Mouse (Mus musculus): ENCODE data around the gene Hs3st6.

Hs3st6 gene

DNA sequence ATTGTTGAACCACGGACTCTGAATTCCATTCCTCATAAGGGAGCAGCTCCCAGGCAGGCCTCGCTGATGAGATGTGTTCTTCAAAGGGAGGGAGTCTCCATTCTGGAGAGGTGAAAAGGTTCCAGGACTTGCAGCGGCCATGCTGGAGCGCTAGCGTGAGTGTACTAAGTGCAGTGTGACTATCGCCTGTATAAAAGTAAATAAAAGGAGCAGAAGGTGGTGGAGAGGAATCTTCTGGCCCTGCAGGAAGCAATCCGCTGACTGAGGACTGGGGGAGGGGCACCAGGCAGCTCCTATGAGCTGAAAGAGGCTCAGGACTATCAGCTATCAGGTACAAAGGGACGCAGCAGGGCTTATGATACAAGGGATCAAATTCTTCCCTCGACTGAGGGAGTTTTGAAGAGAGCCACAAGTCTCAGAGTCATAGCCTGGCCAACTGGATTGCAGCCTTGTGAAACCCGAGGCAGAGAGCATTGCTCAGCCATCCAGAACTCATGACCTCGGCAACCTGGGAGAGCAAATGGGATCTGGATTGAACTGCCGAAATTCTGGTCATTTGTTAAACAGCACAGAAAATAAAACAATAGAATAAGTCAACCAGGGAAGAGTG, 13.6 kb downstream of the Hs3st6 start:
- no peak for DNase-seq (ENCODE audit: low read depth, low spot score)

DNA sequence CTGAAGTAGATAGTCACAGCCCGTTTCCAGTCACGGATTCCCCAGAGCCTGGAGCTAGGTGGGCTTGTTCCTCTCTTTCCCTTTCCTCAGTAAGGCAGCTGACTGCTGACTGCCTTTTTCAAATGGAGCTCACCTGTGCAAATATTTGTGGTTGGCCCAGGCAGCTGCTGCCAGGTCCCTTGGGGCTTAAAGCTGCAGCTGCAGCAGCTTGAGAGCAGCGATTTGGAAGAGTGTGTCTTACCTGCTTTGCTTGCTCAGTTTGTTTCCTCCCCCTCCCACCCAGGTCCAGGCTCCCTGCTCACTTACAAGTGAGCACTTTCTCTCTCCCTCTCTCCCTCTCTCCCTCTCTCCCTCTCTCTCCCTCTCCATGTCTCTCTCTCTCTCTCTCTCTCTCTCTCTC, 16.4 kb downstream of the Hs3st6 start:
- no peak for DNase-seq (ENCODE audit: low read depth, low spot score)

DNA sequence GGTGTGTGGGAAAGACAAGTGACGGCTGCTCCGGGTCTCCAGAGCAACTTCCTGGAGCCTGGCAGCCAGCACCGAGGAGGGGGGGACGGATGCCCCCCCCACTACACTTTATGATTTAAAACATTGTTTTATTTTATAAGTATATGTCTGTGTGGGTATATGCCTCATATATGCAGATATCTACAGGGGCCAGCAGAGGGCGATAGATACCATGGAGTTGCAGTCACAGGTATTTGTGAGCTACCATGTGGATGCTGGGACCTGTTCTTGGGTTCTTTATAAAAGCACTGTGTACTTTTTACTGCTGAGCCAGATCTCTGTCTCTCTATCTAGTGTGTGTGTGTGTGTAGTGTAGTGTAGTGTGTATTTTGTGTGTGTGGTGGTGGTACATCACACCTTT, 20.5 kb downstream of the Hs3st6 start:
- no peak for DNase-seq (ENCODE audit: low read depth, low spot score)

DNA sequence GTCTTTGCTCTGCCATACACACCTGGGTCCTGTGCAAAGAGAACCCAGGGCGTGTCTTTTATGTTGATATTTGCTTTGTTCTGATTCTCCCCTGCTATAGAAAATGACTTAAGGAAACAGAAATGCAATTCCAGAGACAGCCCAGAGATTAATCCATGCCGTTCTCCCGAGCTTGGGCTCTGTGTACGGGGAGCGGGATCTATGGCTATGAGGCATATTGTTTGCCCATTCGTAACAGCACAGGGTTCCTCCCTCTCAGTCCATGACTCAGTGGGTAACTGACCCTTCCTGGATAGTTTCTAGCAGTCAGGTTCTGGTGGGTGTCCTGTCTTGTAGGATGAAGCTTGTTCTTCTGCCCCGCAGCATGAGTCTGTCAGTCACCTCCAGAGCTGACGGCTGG, 22.4 kb downstream of the Hs3st6 start:
- no peak for DNase-seq (ENCODE audit: low read depth, low spot score)

DNA sequence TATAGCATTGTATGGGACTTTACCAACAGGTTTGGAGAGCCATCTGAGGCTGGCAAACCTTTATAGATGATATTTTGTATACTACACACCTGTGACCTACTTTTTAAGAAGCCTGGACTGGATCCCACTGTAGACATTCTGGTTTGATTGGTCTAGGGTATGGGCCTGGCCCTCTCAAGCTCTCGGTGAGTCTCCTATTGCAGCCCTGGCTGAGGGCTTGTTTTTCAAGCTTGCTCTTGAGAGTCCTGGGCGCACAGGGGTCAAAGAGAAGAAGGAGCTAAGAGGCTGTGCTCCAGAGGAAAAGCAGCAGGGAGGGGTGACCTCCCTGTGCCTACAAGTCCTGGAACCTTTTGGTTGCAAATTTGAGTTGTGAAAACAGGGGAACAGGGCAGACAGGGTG, 24.3 kb downstream of the Hs3st6 start:
- DNase-seq (ENCODE audit: low read depth, low spot score) = no peak

DNA sequence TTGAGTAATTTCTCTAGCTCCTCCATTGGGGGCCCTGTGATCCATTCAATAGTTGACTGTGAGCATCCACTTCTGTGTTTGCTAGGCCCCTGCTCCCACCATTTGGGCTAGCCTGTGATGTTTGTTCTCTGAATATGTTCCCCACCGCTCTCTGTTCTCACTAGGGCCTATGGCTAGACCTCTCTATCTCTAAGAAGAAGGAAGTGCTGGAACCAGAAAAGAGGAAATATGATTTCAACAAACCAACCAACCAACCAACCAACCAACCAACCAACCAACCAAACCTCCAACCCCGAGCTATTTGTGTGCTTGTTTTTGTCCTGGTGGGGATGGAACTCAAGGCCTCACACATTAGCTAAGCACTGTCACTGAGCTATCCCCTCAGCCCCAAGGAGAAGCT, 28.0 kb downstream of the Hs3st6 start:
- no peak for DNase-seq (ENCODE audit: low read depth, low spot score)

DNA sequence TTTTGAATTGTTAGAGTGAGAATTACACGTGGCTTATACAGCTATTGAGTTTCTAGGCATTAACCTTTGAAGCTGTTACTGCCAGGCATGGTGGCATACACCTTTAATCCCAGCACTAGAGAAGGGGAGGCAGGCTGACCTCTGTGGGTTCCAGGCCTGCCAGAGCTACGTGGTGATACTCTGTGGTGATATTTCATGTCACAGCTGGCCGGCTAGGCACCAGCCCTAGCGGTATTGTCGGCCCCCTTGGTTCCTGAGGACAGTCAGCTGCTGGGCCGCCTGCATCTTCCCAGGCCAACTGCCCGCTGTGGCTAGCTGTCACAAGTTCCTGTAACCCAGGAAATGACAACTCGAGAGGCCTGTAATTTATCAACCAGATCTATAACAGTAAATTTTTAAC, 39.4 kb downstream of the Hs3st6 start:
- DNase-seq (ENCODE audit: low read depth, low spot score) = no peak

DNA sequence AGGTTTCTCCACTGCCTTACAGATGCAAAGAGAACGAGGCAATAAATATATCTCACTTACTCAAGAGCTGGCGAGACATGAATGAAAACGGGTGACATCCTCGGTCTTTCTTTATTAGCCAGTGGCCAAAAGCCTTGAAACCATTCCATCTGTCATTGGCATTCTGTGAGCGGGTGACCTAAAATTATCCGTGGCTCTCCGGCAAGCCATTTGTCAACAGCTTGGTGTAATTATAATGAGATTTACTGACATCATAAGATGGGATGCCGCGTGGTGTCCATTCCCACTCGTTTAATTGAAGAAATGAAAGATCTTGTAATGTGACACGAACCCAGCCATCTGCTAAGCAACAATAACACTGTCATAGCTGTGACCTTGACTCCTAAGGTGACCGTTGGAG, 42.0 kb downstream of the Hs3st6 start:
- no peak for DNase-seq (ENCODE audit: low read depth, low spot score)

DNA sequence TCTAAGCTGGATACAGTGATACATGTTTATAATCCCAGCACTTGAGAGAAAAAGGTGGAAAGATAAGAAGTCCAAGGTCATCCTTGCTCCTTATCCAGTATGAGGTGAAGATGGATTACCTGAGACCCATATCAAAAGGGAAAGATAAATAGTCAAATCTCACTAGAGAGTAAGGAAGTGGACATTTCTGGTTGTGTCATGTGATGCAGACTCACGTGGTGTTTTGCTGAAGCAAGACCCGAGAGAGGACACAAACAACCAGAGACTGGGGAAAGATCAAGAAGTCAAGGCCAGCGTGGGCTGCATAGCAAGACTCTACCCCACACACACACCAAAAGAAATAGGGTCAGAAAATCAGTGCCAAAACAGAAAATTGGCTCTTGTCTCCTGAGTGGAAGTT, 44.2 kb downstream of the Hs3st6 start:
- DNase-seq (ENCODE audit: low read depth, low spot score) = no peak

DNA sequence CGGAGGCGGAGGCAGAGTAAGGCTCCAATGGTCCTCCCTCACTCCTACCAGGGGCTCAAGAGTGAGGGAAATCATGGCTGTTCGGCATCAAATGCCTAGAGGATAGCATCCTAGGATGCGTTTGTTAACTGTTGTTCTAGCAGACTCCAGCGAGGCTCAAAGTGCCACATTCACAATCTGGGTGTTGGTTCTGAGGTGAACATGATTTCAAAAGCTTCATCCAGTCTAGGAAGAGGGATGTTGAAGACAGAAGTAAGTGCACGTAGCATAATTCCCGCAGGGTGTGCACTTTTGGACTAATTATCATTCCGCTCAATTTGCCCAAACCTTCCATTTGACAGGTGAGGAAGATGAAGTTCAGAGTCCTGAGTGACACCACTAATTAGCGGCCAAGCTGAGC, 45.4 kb downstream of the Hs3st6 start:
- no peak for DNase-seq (ENCODE audit: low read depth, low spot score)

DNA sequence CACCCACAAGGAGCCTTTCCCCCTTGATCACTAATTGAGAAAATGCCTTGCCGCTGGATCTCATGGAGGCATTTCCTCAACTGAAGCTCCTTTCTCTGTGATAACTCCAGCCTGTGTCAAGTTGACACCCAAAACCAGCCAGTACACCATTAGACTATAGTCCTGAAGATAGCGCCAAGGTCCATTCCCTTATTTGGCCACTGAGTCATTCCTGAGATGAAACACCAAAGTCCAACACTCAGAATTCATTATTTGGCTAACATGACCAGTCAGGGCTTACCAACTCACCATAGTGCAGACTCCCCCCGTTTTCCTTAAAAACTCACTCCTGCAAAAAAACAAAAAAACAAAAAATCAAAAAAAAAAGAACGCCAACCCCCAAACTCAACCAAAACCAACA, 46.7 kb downstream of the Hs3st6 start:
- DNase-seq (ENCODE audit: low read depth, low spot score) = no peak

DNA sequence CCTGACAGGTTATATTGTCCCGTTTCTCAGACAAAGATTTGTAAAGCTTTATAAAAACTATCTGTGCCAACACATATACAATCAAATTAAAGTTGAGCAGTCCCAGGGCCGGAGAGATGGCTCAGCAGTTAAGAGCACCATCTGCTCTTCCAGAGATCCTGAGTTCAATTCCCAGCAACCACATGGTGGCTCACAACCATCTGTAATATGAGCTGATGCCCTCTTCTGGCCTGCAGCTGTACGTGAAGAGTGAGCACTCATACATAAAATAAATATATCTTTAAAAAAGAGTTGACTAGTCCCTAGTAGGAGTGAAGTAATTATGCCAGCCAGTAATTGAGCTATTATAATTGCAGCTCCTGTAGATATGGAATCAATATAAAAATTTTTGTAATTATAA, 47.7 kb downstream of the Hs3st6 start:
- DNase-seq (ENCODE audit: low read depth, low spot score) = no peak

DNA sequence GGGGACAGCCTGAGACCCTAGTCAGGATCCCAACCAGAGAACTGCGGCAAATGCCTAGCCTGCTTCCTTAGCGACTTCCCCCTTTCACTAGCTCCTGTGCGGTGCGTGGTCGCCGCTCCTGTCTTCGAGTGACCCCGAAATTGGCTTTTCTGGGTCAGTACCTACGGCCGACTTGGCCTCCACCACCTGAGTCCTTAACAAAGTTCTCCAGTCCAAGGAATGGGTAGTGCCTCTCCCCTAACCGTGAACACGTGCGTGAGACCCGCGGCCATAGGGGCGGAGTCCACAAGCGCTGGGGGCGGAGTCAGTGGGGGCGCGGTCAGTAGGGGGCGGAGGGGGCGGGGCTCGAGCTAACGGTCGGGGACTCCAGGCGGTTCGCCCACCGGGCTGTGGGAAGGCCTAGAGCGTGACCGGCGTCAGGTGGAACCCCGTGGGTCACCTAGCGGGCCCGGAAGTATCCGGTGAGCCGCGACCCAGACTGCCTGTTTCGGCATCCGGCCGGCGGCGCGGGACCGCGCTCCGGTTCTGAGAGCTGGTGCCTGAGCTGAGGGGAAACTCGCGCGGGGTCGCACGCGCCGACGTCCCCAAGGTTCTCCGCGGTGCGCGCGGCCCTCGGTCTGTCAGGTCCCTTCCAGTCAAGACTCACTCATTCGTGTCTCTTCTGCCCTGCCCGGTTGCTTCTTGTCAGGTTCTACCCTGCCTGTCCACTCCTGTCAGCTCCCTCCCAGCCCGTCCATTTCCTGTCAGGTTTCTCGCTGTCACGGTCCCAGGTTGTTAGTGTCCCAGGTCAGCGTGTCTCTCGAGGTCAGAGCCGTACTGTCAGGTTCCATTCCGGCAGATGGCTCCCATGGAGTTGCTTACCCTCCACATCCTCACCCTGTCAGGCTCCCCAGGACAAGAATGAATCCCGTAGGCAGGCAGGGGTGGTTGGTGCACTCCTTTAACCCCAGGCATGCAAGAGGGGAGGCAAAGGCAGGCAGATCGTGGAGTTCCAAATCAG, 51.5 kb downstream of the Hs3st6 start, which contains the start of gene Meiob:
TSS of gene Meiob (plus strand) at position 338 of the 1,000 bp plus-strand sequence.
- no peak for DNase-seq (ENCODE audit: low read depth, low spot score)

Data from 3T3-L1 (cell line).